Mouse (Mus musculus) cortical plate, adult 2 months (tissue): ENCODE results near the gene Jazf1.

Experiments used
- CTCF ChIP-seq: fragments of 200-500 bp; IDR thresholded peaks from 2 replicates; pipeline ENCODE4 v1.5.1; 2011; ENCODE audit warnings: mild to moderate bottlenecking, control low read depth, low read length; ENCODE audit not compliant: insufficient read depth; ENCODE audit errors: extremely low read depth
- POLR2A ChIP-seq: fragments of 200-500 bp; IDR thresholded peaks from 2 replicates; pipeline ENCODE4 v1.6.1; 2011; ENCODE audit warnings: mild to moderate bottlenecking, low read length, control low read depth; ENCODE audit not compliant: insufficient read depth; ENCODE audit errors: extremely low read depth

- TF ChIP-seq CTCF = no peak
- TF ChIP-seq POLR2A = no peak
These were observed 149.0 kb downstream of the Jazf1 start for GRCm38 (mm10) chr6:52919442-52919841.
